Mouse (Mus musculus): Measurements from ENCODE around the gene Tesc. TPM values are rescaled to one million over a fixed set of nuclear protein-coding genes. Genes with fewer than 3 reads are reported as not detected.

Tesc gene
- total RNA-seq, 2 experiments from 2014 or later: 0.59 to 0.64 TPM

- DNase-seq: no peak
- TF ChIP-seq CTCF (IDR thresholded peaks at IDR 0.05): no peak
- intact Hi-C loops (cut with DNase I): no loop called here
- Histone ChIP-seq H3K4me3 (no peak overlapping the region), H3K27ac (no peak overlapping the region)
These were observed 31.0 kb upstream of the Tesc start for GRCm38 (mm10) chr5:117996581-117996980.

GRCm38 (mm10) chr5:117997434-117997970 lies 30.0 kb upstream of the Tesc start:
- DNase-seq: no peak
- Histone ChIP-seq H3K4me3 (no peak overlapping the region), H3K27ac (no peak overlapping the region)
- TF ChIP-seq CTCF (IDR thresholded peaks at IDR 0.05): no peak
- intact Hi-C loops (cut with DNase I): no loop called here

- Histone ChIP-seq H3K27ac (no peak overlapping the region), H3K4me3 (no peak overlapping the region)
- no peak for DNase-seq
- intact Hi-C loops (cut with DNase I): no loop called here
- TF ChIP-seq CTCF (IDR thresholded peaks at IDR 0.05): no peak
These were observed 28.5 kb upstream of the Tesc start for GRCm38 (mm10) chr5:117999061-117999460.

- intact Hi-C loops (cut with DNase I): no loop called here
- no peak overlapping the region for H3K4me3 ChIP-seq
- no peak for TF ChIP-seq CTCF (IDR thresholded peaks at IDR 0.05)
- DNase-seq: no peak
- H3K27ac ChIP-seq: no peak overlapping the region
These were observed 28.0 kb upstream of the Tesc start for GRCm38 (mm10) chr5:117999584-117999983.

GRCm38 (mm10) chr5:118002059-118002458 lies 25.5 kb upstream of the Tesc start:
- Histone ChIP-seq H3K4me3 (no peak overlapping the region), H3K27ac (no peak overlapping the region)
- DNase-seq: peak; percentile 74
- intact Hi-C loops (cut with DNase I): loop anchor here (1.0 to 5.0 kb wide), 2 partner anchors 12 to 45 kb away; no protein-coding TSS in a partner anchor
- TF ChIP-seq CTCF (IDR thresholded peaks at IDR 0.05): peak; percentile 90

- peak; percentile 63 for DNase-seq
- intact Hi-C loops (cut with DNase I): loop anchor here (2.0 to 5.0 kb wide), 2 partner anchors 47 to 64 kb away; no protein-coding TSS in a partner anchor
- Histone ChIP-seq H3K4me3 (no peak overlapping the region), H3K27ac (no peak overlapping the region)
- peak; percentile 85 for TF ChIP-seq CTCF (IDR thresholded peaks at IDR 0.05)
These were observed 22.9 kb upstream of the Tesc start for GRCm38 (mm10) chr5:118004619-118005018.

GRCm38 (mm10) chr5:118005728-118006127 lies 21.8 kb upstream of the Tesc start:
- TF ChIP-seq CTCF (IDR thresholded peaks at IDR 0.05): no peak
- intact Hi-C loops (cut with DNase I): loop anchor here (2.0 kb wide), 1 partner anchor 63 kb away; no protein-coding TSS in a partner anchor
- Histone ChIP-seq H3K4me3 (no peak overlapping the region), H3K27ac (no peak overlapping the region)
- DNase-seq: no peak

GRCm38 (mm10) chr5:118008344-118008743 lies 19.2 kb upstream of the Tesc start:
- TF ChIP-seq CTCF (IDR thresholded peaks at IDR 0.05): no peak
- intact Hi-C loops (cut with DNase I): no loop called here
- H3K4me3 ChIP-seq: no peak overlapping the region
- no peak for DNase-seq
- H3K27ac ChIP-seq: no peak overlapping the region

- H3K27ac ChIP-seq: no peak overlapping the region
- intact Hi-C loops (cut with DNase I): no loop called here
- no peak for DNase-seq
- TF ChIP-seq CTCF (IDR thresholded peaks at IDR 0.05): no peak
- no peak overlapping the region for H3K4me3 ChIP-seq
These were observed 16.7 kb upstream of the Tesc start for GRCm38 (mm10) chr5:118010872-118011271.

- intact Hi-C loops (cut with DNase I): no loop called here
- DNase-seq: no peak
- Histone ChIP-seq H3K27ac (no peak overlapping the region), H3K4me3 (no peak overlapping the region)
- no peak for TF ChIP-seq CTCF (IDR thresholded peaks at IDR 0.05)
These were observed 15.7 kb upstream of the Tesc start for GRCm38 (mm10) chr5:118011796-118012195.

- DNase-seq: peak; percentile 76
- intact Hi-C loops (cut with DNase I): no loop called here
These were observed 12.5 kb upstream of the Tesc start for GRCm38 (mm10) chr5:118015028-118015427.

GRCm38 (mm10) chr5:118015669-118016068 lies 11.9 kb upstream of the Tesc start:
- intact Hi-C loops (cut with DNase I): no loop called here
- no peak for DNase-seq
- no peak for TF ChIP-seq CTCF (IDR thresholded peaks at IDR 0.05)
- Histone ChIP-seq H3K27ac (no peak overlapping the region), H3K4me3 (no peak overlapping the region)

More at GRCm38 (mm10) chr5:118015028-118015427, 12.5 kb upstream of the Tesc start:
- Histone ChIP-seq H3K4me3 (no peak overlapping the region), H3K27ac (no peak overlapping the region)
- TF ChIP-seq CTCF (IDR thresholded peaks at IDR 0.05): no peak

GRCm38 (mm10) chr5:118017527-118017926 lies 10.0 kb upstream of the Tesc start:
- DNase-seq: peak; percentile 3
- Histone ChIP-seq H3K27ac (no peak overlapping the region), H3K4me3 (no peak overlapping the region)
- intact Hi-C loops (cut with DNase I): no loop called here
- TF ChIP-seq CTCF (IDR thresholded peaks at IDR 0.05): no peak

- no peak for TF ChIP-seq CTCF (IDR thresholded peaks at IDR 0.05)
- no peak overlapping the region for H3K27ac ChIP-seq
- intact Hi-C loops (cut with DNase I): no loop called here
- peak; percentile 60 for DNase-seq
- H3K4me3 ChIP-seq: no peak overlapping the region
These were observed 7.6 kb upstream of the Tesc start for GRCm38 (mm10) chr5:118019905-118020304.

Measured in gastrocnemius, adult 2 months (tissue).